Mouse (Mus musculus): ENCODE measurements around the gene Comt.

DNA sequence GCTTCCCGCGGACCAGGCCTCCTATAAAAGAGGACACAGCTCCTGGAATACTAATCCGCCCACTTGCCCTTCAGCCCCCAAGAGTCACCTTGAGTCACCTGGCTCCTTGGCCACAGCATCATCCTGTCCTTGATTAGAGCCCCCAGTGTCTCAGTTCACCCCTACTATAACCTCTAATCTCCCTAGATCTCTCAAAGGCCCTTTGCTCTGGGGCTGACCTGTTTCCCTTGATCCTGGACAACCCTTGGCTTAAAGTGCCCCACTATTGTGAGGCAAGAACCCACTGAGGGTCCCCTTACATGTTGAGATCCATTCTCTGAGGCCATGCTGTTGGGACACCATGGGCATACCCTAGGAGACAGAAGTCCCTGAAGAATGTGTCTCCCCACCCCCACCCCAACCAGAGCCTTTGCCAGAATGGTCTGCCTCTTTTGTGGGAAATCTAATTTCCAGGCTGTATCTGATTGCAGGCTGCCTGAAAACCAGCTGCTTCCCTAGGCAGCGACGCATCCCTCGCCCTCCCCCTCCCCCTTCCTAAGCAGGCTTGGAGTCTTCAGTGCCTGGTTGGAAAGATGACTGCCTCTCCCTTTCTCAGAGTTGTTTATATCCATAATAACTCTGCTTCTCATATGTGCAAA, 44.9 kb downstream of the Comt start:
- TF ChIP-seq ZC3H11A (IDR thresholded peaks at IDR 0.05; ENCODE audit: borderline replicate concordance, low read depth, low read length) (no peak), CHD2 (IDR thresholded peaks at IDR 0.05; ENCODE audit: low read depth, low read length) (no peak), ZNF384 (IDR thresholded peaks at IDR 0.05; ENCODE audit: low read depth, low read length) (no peak)
